Mouse (Mus musculus) liver, embryonic 13.5 days (tissue): ENCODE results near the gene Slc7a3. TPM values are rescaled to one million over a fixed set of nuclear protein-coding genes. Genes with fewer than 3 reads are reported as not detected.
A peak's percentile ranks its signal among the peaks of the same experiment; 100 is the strongest.
"Not testable (repeated sequence)": the region's sequence is repeated elsewhere in the genome, so short reads cannot be mapped to it uniquely, and the experiment has no call there.

Experiments used
- ATAC-seq: fragments of 200-750 bp; cut with Nextera tagmentation; 2 replicates; pipeline ENCODE4 v1.8.0; 2017; ENCODE audit warnings: low read depth, mild to moderate bottlenecking, moderate number of reproducible peaks, moderate library complexity
- DNase-seq: peaks from one replicate; pipeline ENCODE4 v3.0.0; 2022
- H3K27ac ChIP-seq: fragments of 300-500 bp; sonication (generic); 2 replicates; pipeline ENCODE4 v1.5.1; 2015; ENCODE audit warnings: moderate library complexity, mild to moderate bottlenecking, inconsistent platforms
- H3K27me3 ChIP-seq: fragments of 300-500 bp; sonication (generic); 2 replicates; pipeline ENCODE4 v1.6.1; 2015; ENCODE audit warnings: mild to moderate bottlenecking, inconsistent platforms
- H3K36me3 ChIP-seq: fragments of 300-500 bp; sonication (generic); 2 replicates; pipeline ENCODE4 v1.6.1; 2015; ENCODE audit warnings: mild to moderate bottlenecking, inconsistent platforms
- H3K4me1 ChIP-seq: fragments of 300-500 bp; sonication (generic); replicated peaks from 2 replicates; pipeline ENCODE4 v1.6.1; 2015; ENCODE audit warnings: inconsistent platforms
- H3K4me2 ChIP-seq: fragments of 300-500 bp; sonication (generic); 2 replicates; pipeline ENCODE4 v1.6.1; 2015; ENCODE audit warnings: inconsistent platforms, mild to moderate bottlenecking, moderate library complexity
- H3K4me3 ChIP-seq: fragments of 300-500 bp; sonication (generic); replicated peaks from 2 replicates; pipeline ENCODE4 v1.5.1; 2015; ENCODE audit warnings: mild to moderate bottlenecking, inconsistent platforms
- H3K9ac ChIP-seq: fragments of 300-500 bp; sonication (generic); 2 replicates; pipeline ENCODE4 v1.6.1; 2015; ENCODE audit warnings: mild to moderate bottlenecking, inconsistent platforms
- H3K9me3 ChIP-seq: fragments of 300-500 bp; sonication (generic); replicated peaks from 2 replicates; pipeline ENCODE4 v1.6.1; 2016; ENCODE audit warnings: inconsistent platforms
- WGBS: fragments of 180-500 bp; shearing (Covaris S2); methylation state at CpG from one replicate; pipeline ENCODE4 v1.1.7; 2015; ENCODE audit not compliant: insufficient replicate concordance; 5-methylcytosine and 5-hydroxymethylcytosine counted together
- polyA plus RNA-seq: library from polyadenylated mRNA; unstranded; fragments of >200 nt; fragmentation: Nextera tagmentation; extraction: Ambion mirVana; gene quantifications from 2 replicates; pipeline ENCODE4 v1.2.1, GENCODE M21; 2015

The Slc7a3 gene
- 0.61 and 1.1 TPM in 2 replicates for polyA plus RNA-seq

GRCm38 (mm10) chrX:101085920-101086319, at the start of gene Slc7a3:
Gene Slc7a3, minus strand, starts transcription at chrX:101086020.
- Histone ChIP-seq H3K36me3 (no peaks in the 10 kb centered on the region), H3K4me2 (peak within 1 kb of the TSS; percentile 54), H3K9me3 (no peaks in the 10 kb centered on the region), H3K27me3 (peaks cover 26% of the 10 kb centered on the region), H3K9ac (no peak within 1 kb of the TSS), H3K27ac (no peak within 1 kb of the TSS), H3K4me3 (peak within 1 kb of the TSS; percentile 26), H3K4me1 (no peaks in the 10 kb centered on the region)
- 40% methylated on average over 11 of the region's 11 CpGs for WGBS
- DNase-seq (no peak), ATAC-seq (no peak)

- 31% methylated on average over 12 of the region's 12 CpGs for WGBS
- ATAC-seq (0 out of 2 replicates have a peak, but pooled peaks have one; percentile 26), DNase-seq (peak; percentile 6)
- no peaks in the 10 kb centered on the region for H3K27me3 ChIP-seq
- H3K4me1 ChIP-seq, result no peaks in the 10 kb centered on the region
- no peaks in the 10 kb centered on the region for H3K9me3 ChIP-seq
- H3K9ac ChIP-seq, result no peak overlapping the region
- H3K36me3 ChIP-seq, result no peaks in the 10 kb centered on the region
- H3K4me3 ChIP-seq, result no peak overlapping the region
- H3K27ac ChIP-seq, result no peak overlapping the region
- peak overlapping the region; percentile 35; the same call in 1 of the 2 replicates for H3K4me2 ChIP-seq
These were observed 46.4 kb upstream of the Slc7a3 start for GRCm38 (mm10) chrX:101131992-101132791.

GRCm38 (mm10) chrX:101131001-101131400, 45.2 kb upstream of the Slc7a3 start:
- Histone ChIP-seq H3K27me3 (no peaks in the 10 kb centered on the region), H3K9me3 (no peaks in the 10 kb centered on the region), H3K4me3 (no peak overlapping the region), H3K4me1 (no peaks in the 10 kb centered on the region), H3K9ac (no peak overlapping the region), H3K36me3 (no peaks in the 10 kb centered on the region), H3K4me2 (no peak overlapping the region), H3K27ac (no peak overlapping the region)
- WGBS, result 19% methylated on average over 7 of the region's 7 CpGs
- ATAC-seq, result no peak
- peak; percentile 27 for DNase-seq

GRCm38 (mm10) chrX:101128559-101128958, 42.7 kb upstream of the Slc7a3 start:
- DNase-seq, result no peak
- Histone ChIP-seq H3K9ac (no peak overlapping the region), H3K4me1 (no peaks in the 10 kb centered on the region), H3K36me3 (no peaks in the 10 kb centered on the region), H3K27me3 (no peaks in the 10 kb centered on the region), H3K4me3 (no peak overlapping the region), H3K9me3 (no peaks in the 10 kb centered on the region), H3K27ac (no peak overlapping the region), H3K4me2 (no peak overlapping the region)
- WGBS, result 46% methylated on average over 2 of the region's 2 CpGs
- ATAC-seq, result no peak

- H3K4me2 ChIP-seq, result no peak overlapping the region
- no peak overlapping the region for H3K9ac ChIP-seq
- DNase-seq, result no peak
- 38% methylated on average over 2 of the region's 2 CpGs for WGBS
- H3K4me1 ChIP-seq, result no peaks in the 10 kb centered on the region
- H3K27me3 ChIP-seq, result no peaks in the 10 kb centered on the region
- H3K4me3 ChIP-seq, result no peak overlapping the region
- no peak for ATAC-seq
- no peaks in the 10 kb centered on the region for H3K36me3 ChIP-seq
- H3K27ac ChIP-seq, result no peak overlapping the region
- H3K9me3 ChIP-seq, result no peaks in the 10 kb centered on the region
These were observed 41.2 kb upstream of the Slc7a3 start for GRCm38 (mm10) chrX:101126977-101127376.

- no peak for DNase-seq
- WGBS, result 59% methylated on average over 7 of the region's 7 CpGs
- Histone ChIP-seq H3K27me3 (no peaks in the 10 kb centered on the region), H3K4me1 (no peaks in the 10 kb centered on the region), H3K36me3 (no peaks in the 10 kb centered on the region), H3K4me3 (no peak overlapping the region), H3K9me3 (no peaks in the 10 kb centered on the region), H3K9ac (no peak overlapping the region), H3K4me2 (no peak overlapping the region), H3K27ac (no peak overlapping the region)
- ATAC-seq, result no peak
These were observed 40.7 kb upstream of the Slc7a3 start for GRCm38 (mm10) chrX:101126474-101126955.

- DNase-seq (no peak), ATAC-seq (no peak)
- Histone ChIP-seq H3K9ac (no peak overlapping the region), H3K36me3 (no peaks in the 10 kb centered on the region), H3K27me3 (no peaks in the 10 kb centered on the region), H3K4me3 (no peak overlapping the region), H3K9me3 (no peaks in the 10 kb centered on the region), H3K4me1 (no peaks in the 10 kb centered on the region), H3K27ac (no peak overlapping the region), H3K4me2 (no peak overlapping the region)
- 51% methylated on average over 1 of the region's 1 CpGs for WGBS
These were observed 34.7 kb upstream of the Slc7a3 start for GRCm38 (mm10) chrX:101120546-101120945.

GRCm38 (mm10) chrX:101085211-101085610, 609 bp downstream of the Slc7a3 start:
- H3K4me3 ChIP-seq, result peak overlapping the region; percentile 26; the same call in 1 of the 2 replicates

GRCm38 (mm10) chrX:101084192-101084591, 1.6 kb downstream of the Slc7a3 start:
- H3K27ac ChIP-seq, result no peak overlapping the region
- H3K9ac ChIP-seq, result no peak overlapping the region
- DNase-seq (no peak), ATAC-seq (no peak)
- no peaks in the 10 kb centered on the region for H3K36me3 ChIP-seq
- no peak overlapping the region for H3K4me2 ChIP-seq
- peaks cover 26% of the 10 kb centered on the region for H3K27me3 ChIP-seq
- no peaks in the 10 kb centered on the region for H3K9me3 ChIP-seq
- no peaks in the 10 kb centered on the region for H3K4me1 ChIP-seq
- WGBS, result 69% methylated on average over 2 of the region's 2 CpGs
- no peak overlapping the region for H3K4me3 ChIP-seq

More at GRCm38 (mm10) chrX:101085211-101085610, 609 bp downstream of the Slc7a3 start:
- Histone ChIP-seq H3K27me3 (peaks cover 26% of the 10 kb centered on the region), H3K4me2 (peak overlapping the region; percentile 54)
- not testable (repeated sequence) for H3K9ac ChIP-seq, H3K27ac ChIP-seq, DNase-seq, H3K9me3 ChIP-seq, H3K4me1 ChIP-seq, ATAC-seq, H3K36me3 ChIP-seq
- WGBS, result 20% methylated on average over 8 of the region's 9 CpGs

- ATAC-seq, result no peak
- no peaks in the 10 kb centered on the region for H3K36me3 ChIP-seq
- H3K4me3 ChIP-seq, result no peak overlapping the region
- DNase-seq, result no peak
- H3K9me3 ChIP-seq, result no peaks in the 10 kb centered on the region
- no peaks in the 10 kb centered on the region for H3K4me1 ChIP-seq
- 54% methylated on average over 1 of the region's 1 CpGs for WGBS
- H3K27me3 ChIP-seq, result no peaks in the 10 kb centered on the region
- no peak overlapping the region for H3K27ac ChIP-seq
- H3K4me2 ChIP-seq, result no peak overlapping the region
- no peak overlapping the region for H3K9ac ChIP-seq
These were observed 20.6 kb downstream of the Slc7a3 start for GRCm38 (mm10) chrX:101065245-101065644.

GRCm38 (mm10) chrX:101063503-101063902, 22.3 kb downstream of the Slc7a3 start:
- no peaks in the 10 kb centered on the region for H3K36me3 ChIP-seq
- no peak overlapping the region for H3K4me3 ChIP-seq
- no peaks in the 10 kb centered on the region for H3K4me1 ChIP-seq
- 48% methylated on average over 2 of the region's 2 CpGs for WGBS
- no peaks in the 10 kb centered on the region for H3K9me3 ChIP-seq
- H3K4me2 ChIP-seq, result no peak overlapping the region
- no peaks in the 10 kb centered on the region for H3K27me3 ChIP-seq
- H3K27ac ChIP-seq, result no peak overlapping the region
- no peak overlapping the region for H3K9ac ChIP-seq
- ATAC-seq, result no peak
- DNase-seq, result no peak

- no peak for ATAC-seq
- Histone ChIP-seq H3K4me1 (no peaks in the 10 kb centered on the region), H3K27ac (no peak within 1 kb of the TSS), H3K9ac (no peak within 1 kb of the TSS), H3K9me3 (no peaks in the 10 kb centered on the region), H3K36me3 (no peaks in the 10 kb centered on the region), H3K4me3 (no peak within 1 kb of the TSS), H3K4me2 (no peak within 1 kb of the TSS), H3K27me3 (no peaks in the 10 kb centered on the region)
- WGBS, result 77% methylated on average over 31 of the region's 31 CpGs
- peak; percentile 1 for DNase-seq
These were observed 26.3 kb downstream of the Slc7a3 start, which contains the start of gene Tex11 for GRCm38 (mm10) chrX:101059541-101059940. Gene Tex11, minus strand, starts transcription at chrX:101059667.
